ENCODE assay signal across 7 mouse cellular contexts in genomic region chr19:41384406-41384851, GRCm38 (mm10). TPM values are rescaled to one million over a fixed set of nuclear protein-coding genes. Genes with fewer than 3 reads are reported as not detected.
DNase-seq lines count a peak whose midpoint lies in the region; ATAC-seq and TF ChIP-seq lines count a peak whose summit lies in the region.

No protein-coding gene starts in this region.

- WGBS in intestine, embryonic 16.5 days, result 13% methylated on average over 12 of the region's 12 CpGs

- H3K4me1 ChIP-seq in embryonic fibroblast, embryonic 13.5 days (ENCODE audit: control insufficient read depth, insufficient read depth, low read length), result no peaks in the 10 kb centered on the region; the same call in 1 of the 2 replicates
- H3K4me1 ChIP-seq in intestine, embryonic 16.5 days (ENCODE audit: control insufficient read depth, insufficient read depth, low read length), result peaks cover 8% of the 10 kb centered on the region

- H3K36me3 ChIP-seq in intestine, embryonic 16.5 days (ENCODE audit: control insufficient read depth, insufficient read depth, low read length), result no peaks in the 10 kb centered on the region

- H3K4me3 ChIP-seq in embryonic fibroblast, embryonic 13.5 days (ENCODE audit: insufficient read depth, low read length), result 0 out of 2 replicates have a peak overlapping the region, but pooled peaks have one; percentile 13
- H3K4me3 ChIP-seq in intestine, embryonic 16.5 days (ENCODE audit: low read length), result peak overlapping the region; percentile 52

- no peak for TF ChIP-seq CTCF in embryonic fibroblast, embryonic 13.5 days (IDR thresholded peaks at IDR 0.05; ENCODE audit: borderline replicate concordance, insufficient read depth, low read length)

- no peak for ATAC-seq in intestine, embryonic 16.5 days

- peak overlapping the region; percentile 77 for H3K4me2 ChIP-seq in intestine, embryonic 16.5 days (ENCODE audit: low read depth, low read length)

- peak; percentile 69 for DNase-seq in 416B (ENCODE audit: low read depth)
- peak; percentile 38 to 59 for DNase-seq in CD8-positive naive resting alpha-beta T cell, adult 2 months (ENCODE audit: low read depth in 2 of 2, low spot score in 2 of 2)
- peak; percentile 64 for DNase-seq in mesoderm, embryonic 11.5 days (ENCODE audit: low read depth, low spot score)
- peak; percentile 54 for DNase-seq in thymus, postnatal 25 days
- no peak for DNase-seq in layer of hippocampus, postnatal 14 days (ENCODE audit: low spot score in 2 of 2)

- H3K9me3 ChIP-seq in intestine, embryonic 16.5 days (ENCODE audit: control insufficient read depth, low read length), result no peaks in the 10 kb centered on the region

- H3K27ac ChIP-seq in embryonic fibroblast, embryonic 13.5 days (ENCODE audit: insufficient read depth, low read length), result no peak overlapping the region
- no peak overlapping the region for H3K27ac ChIP-seq in intestine, embryonic 16.5 days (ENCODE audit: low read length)

- H3K9ac ChIP-seq in intestine, embryonic 16.5 days (ENCODE audit: low read depth, low read length), result peak overlapping the region; percentile 71

- TF ChIP-seq POLR2A in embryonic fibroblast, embryonic 13.5 days (IDR thresholded peaks at IDR 0.05; ENCODE audit: low read depth, low read length), result no peak

- H3K27me3 ChIP-seq in intestine, embryonic 16.5 days (replicated peaks; ENCODE audit: control insufficient read depth, insufficient read depth, low read length), result no peaks in the 10 kb centered on the region

RNA-seq across cellular contexts. Expression of gene Pik3ap1, which starts 0.5 kb away (rescaled TPM):
- 0.91 TPM in 1 of 2 replicates, not detected in the other for polyA plus RNA-seq in embryonic fibroblast, embryonic 13.5 days (2011; ENCODE audit: insufficient read length, low read depth, missing spikeins)
- 5.7 and 5.9 TPM in 2 replicates for polyA plus RNA-seq in intestine, embryonic 16.5 days (2015; fragmentation: Nextera tagmentation; extraction: Ambion mirVana)
- total RNA-seq in layer of hippocampus, postnatal 14 days (2021), result 1 to 10 TPM; 1.7 to 2.2 TPM

Comparison
In these comparisons a context has a peak if more than half of its experiments do, and no peak if none do; other contexts are left out.
1. DNase-seq: peak in 416B (single experiment), CD8-positive naive resting alpha-beta T cell, adult 2 months (2 of 2), mesoderm, embryonic 11.5 days (single experiment) and thymus, postnatal 25 days (single experiment); none in layer of hippocampus, postnatal 14 days (0 of 2).